Mouse (Mus musculus) gastrocnemius, adult 18-20 months (tissue): ENCODE results near the gene Babam2. TPM values are rescaled to one million over a fixed set of nuclear protein-coding genes. Genes with fewer than 3 reads are reported as not detected.

ENCODE experiments used
- DNase-seq: peaks from one replicate; pipeline ENCODE4 v3.0.0; 2021; ENCODE audit warnings: low spot score
- total RNA-seq, 2 experiments: library from RNA; stranded (reverse); gene quantifications; 2 replicates each; pipeline ENCODE4 v1.2.3; 2021

Babam2 gene
- total RNA-seq, 2 experiments from 2014 or later, result 33.3 to 33.8 TPM

- DNase-seq, result no peak
These were observed 339.4 kb downstream of the Babam2 start for GRCm38 (mm10) chr5:32036896-32037295.

GRCm38 (mm10) chr5:32037546-32037945, 340.1 kb downstream of the Babam2 start:
- DNase-seq, result no peak

- peak; percentile 44 for DNase-seq
These were observed 341.5 kb downstream of the Babam2 start for GRCm38 (mm10) chr5:32038994-32039393.

GRCm38 (mm10) chr5:32039511-32039910, 342.0 kb downstream of the Babam2 start:
- DNase-seq, result no peak

- no peak for DNase-seq
These were observed 345.7 kb downstream of the Babam2 start for GRCm38 (mm10) chr5:32043153-32043552.

- no peak for DNase-seq
These were observed 346.5 kb downstream of the Babam2 start for GRCm38 (mm10) chr5:32043996-32044395.

- DNase-seq, result no peak
These were observed 354.4 kb downstream of the Babam2 start for GRCm38 (mm10) chr5:32051899-32052298.

GRCm38 (mm10) chr5:32052467-32052866, 355.0 kb downstream of the Babam2 start:
- no peak for DNase-seq

- no peak for DNase-seq
These were observed 356.0 kb downstream of the Babam2 start for GRCm38 (mm10) chr5:32053476-32053875.

- DNase-seq, result no peak
These were observed 358.2 kb downstream of the Babam2 start for GRCm38 (mm10) chr5:32055676-32056075.

GRCm38 (mm10) chr5:32056126-32056525, 358.6 kb downstream of the Babam2 start:
- DNase-seq, result no peak

- no peak for DNase-seq
These were observed 361.2 kb downstream of the Babam2 start for GRCm38 (mm10) chr5:32058481-32059253.

- DNase-seq, result no peak
These were observed 361.8 kb downstream of the Babam2 start for GRCm38 (mm10) chr5:32059254-32059796.

GRCm38 (mm10) chr5:32060485-32060884, 363.0 kb downstream of the Babam2 start:
- no peak for DNase-seq

- no peak for DNase-seq
These were observed 364.4 kb downstream of the Babam2 start for GRCm38 (mm10) chr5:32061854-32062253.

GRCm38 (mm10) chr5:32064341-32065105, 367.0 kb downstream of the Babam2 start:
- DNase-seq, result no peak

- DNase-seq, result no peak
These were observed 368.7 kb downstream of the Babam2 start for GRCm38 (mm10) chr5:32066015-32066734.

GRCm38 (mm10) chr5:32066839-32067238, 369.4 kb downstream of the Babam2 start:
- DNase-seq, result no peak

- DNase-seq, result no peak
These were observed 371.1 kb downstream of the Babam2 start for GRCm38 (mm10) chr5:32068616-32069015.

GRCm38 (mm10) chr5:32069096-32069495, 371.6 kb downstream of the Babam2 start:
- peak; percentile 4 for DNase-seq

GRCm38 (mm10) chr5:32069566-32070169, 372.2 kb downstream of the Babam2 start:
- DNase-seq, result peak; percentile 51
